Mouse (Mus musculus) midbrain, embryonic 16.5 days (tissue): ENCODE measurements around the gene Lrrc8d. TPM values are rescaled to one million over a fixed set of nuclear protein-coding genes. Genes with fewer than 3 reads are reported as not detected.

Source experiments
- ATAC-seq: fragments of 200-750 bp; cut with Nextera tagmentation; 2 replicates; pipeline ENCODE4 v1.8.0; 2017; ENCODE audit warnings: moderate TSS enrichment
- H3K27ac ChIP-seq: fragments of 300-500 bp; sonication (generic); 2 replicates; pipeline ENCODE4 v1.5.1; 2014; ENCODE audit warnings: mild to moderate bottlenecking, low read length, mixed read lengths
- H3K27me3 ChIP-seq: fragments of 300-500 bp; sonication (generic); 2 replicates; pipeline ENCODE4 v1.6.1; 2014; ENCODE audit warnings: low read depth, low read length, mixed read lengths; ENCODE audit not compliant: control insufficient read depth, insufficient read depth
- H3K36me3 ChIP-seq: fragments of 300-500 bp; sonication (generic); 2 replicates; pipeline ENCODE4 v1.6.1; 2014; ENCODE audit warnings: mild to moderate bottlenecking, low read length, moderate library complexity, mixed read lengths; ENCODE audit not compliant: control insufficient read depth, insufficient read depth
- H3K4me1 ChIP-seq: fragments of 300-500 bp; sonication (generic); 2 replicates; pipeline ENCODE4 v1.6.1; 2014; ENCODE audit warnings: mild to moderate bottlenecking, low read length, mixed read lengths; ENCODE audit not compliant: control insufficient read depth, insufficient read depth
- H3K4me2 ChIP-seq: fragments of 300-500 bp; sonication (generic); 2 replicates; pipeline ENCODE4 v1.6.1; 2014; ENCODE audit warnings: mild to moderate bottlenecking, low read length, mixed read lengths
- H3K4me3 ChIP-seq: fragments of 300-500 bp; sonication (generic); 2 replicates; pipeline ENCODE4 v1.5.1; 2014; ENCODE audit warnings: low read depth, mild to moderate bottlenecking, low read length, moderate library complexity, mixed read lengths
- H3K9ac ChIP-seq: fragments of 300-500 bp; sonication (generic); 2 replicates; pipeline ENCODE4 v1.6.1; 2014; ENCODE audit warnings: low read depth, low read length, mixed read lengths
- H3K9me3 ChIP-seq: fragments of 300-500 bp; sonication (generic); replicated peaks from 2 replicates; pipeline ENCODE4 v1.6.1; 2014; ENCODE audit warnings: mild to moderate bottlenecking, low read length, mixed read lengths; ENCODE audit not compliant: control insufficient read depth, poor library complexity, severe bottlenecking
- WGBS: fragments of 180-500 bp; shearing (Covaris S2); extraction: QIAGEN DNeasy Blood & Tissue Kit; methylation state at CpG from one replicate; pipeline ENCODE4 v1.1.7; 2014; 5-methylcytosine and 5-hydroxymethylcytosine counted together
- polyA plus RNA-seq: library from polyadenylated mRNA; unstranded; fragments of >200 nt; fragmentation: Nextera tagmentation; extraction: Ambion mirVana; gene quantifications from 2 replicates; pipeline ENCODE4 v1.2.1, GENCODE M21; 2015

Lrrc8d gene
- polyA plus RNA-seq, 1 experiment from 2014 or later: 33.9 TPM

DNA sequence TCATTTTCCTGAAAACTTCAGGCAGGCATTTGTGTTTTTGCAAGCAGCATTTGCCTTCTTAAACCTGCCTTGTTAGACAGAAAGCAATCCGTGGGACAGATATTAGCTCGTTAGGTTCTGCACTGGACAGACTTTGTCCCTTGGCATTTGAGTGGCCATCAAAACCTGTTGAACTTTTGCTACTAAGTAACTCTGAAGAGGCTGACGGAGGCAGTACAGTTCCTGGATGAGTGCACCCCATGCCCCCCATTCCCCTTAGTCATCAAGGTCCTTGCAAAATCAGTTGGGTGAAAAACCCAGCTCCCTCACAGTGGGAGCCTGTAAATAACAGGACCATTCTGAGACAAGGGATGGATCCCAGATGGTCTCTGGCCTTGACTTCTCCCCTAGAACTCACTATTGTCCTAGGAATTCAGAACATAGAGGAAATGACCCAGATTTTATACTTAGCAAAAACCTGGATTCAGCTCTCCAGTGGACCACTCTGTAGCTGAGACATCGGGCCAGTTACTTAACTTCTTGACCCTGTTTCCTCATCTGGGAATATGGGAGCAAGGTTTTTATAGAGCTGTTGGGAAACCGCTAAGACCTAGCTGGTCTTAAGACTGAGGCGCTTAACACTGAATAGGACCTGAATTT is 30.5 kb downstream of the Lrrc8d start:
- H3K9ac ChIP-seq: no peak overlapping the region
- no peak overlapping the region for H3K4me2 ChIP-seq
- no peak overlapping the region for H3K4me3 ChIP-seq
- H3K36me3 ChIP-seq: no peaks in the 10 kb centered on the region
- no peaks in the 10 kb centered on the region for H3K9me3 ChIP-seq
- peaks cover 17% of the 10 kb centered on the region for H3K4me1 ChIP-seq
- no peak overlapping the region for H3K27ac ChIP-seq
- 86% methylated on average over 6 of the region's 6 CpGs for WGBS
- ATAC-seq: no peak
- no peaks in the 10 kb centered on the region for H3K27me3 ChIP-seq

DNA sequence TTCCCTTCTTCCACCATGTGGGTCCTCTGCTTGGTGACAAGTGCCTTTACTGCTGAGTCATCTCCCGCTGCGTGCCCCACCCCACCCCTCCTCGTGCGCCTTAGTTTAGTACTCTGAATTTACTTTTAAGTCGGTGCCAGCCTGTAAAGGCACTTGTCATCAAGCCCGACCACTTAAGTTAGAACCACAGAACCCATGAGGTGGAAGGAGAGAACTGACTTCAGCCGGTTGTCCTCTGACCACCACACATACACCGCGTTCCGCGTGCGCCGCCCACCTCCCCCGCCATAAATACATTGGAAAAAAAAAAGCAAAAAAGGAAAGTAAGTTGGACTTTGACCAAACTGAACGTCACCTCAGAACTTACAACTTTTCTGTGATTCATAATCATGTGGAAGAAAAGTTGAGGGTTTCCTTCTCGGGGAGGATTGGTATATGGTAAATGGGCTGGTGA is 31.4 kb downstream of the Lrrc8d start:
- Histone ChIP-seq H3K4me1 (peaks cover 17% of the 10 kb centered on the region), H3K36me3 (no peaks in the 10 kb centered on the region), H3K9ac (no peak overlapping the region), H3K27me3 (no peaks in the 10 kb centered on the region), H3K4me2 (peak overlapping the region; percentile 83), H3K4me3 (0 out of 2 replicates have a peak overlapping the region, but pooled peaks have one; percentile 41), H3K27ac (no peak overlapping the region), H3K9me3 (no peaks in the 10 kb centered on the region)
- ATAC-seq: no peak
- WGBS: 43% methylated on average over 16 of the region's 16 CpGs

DNA sequence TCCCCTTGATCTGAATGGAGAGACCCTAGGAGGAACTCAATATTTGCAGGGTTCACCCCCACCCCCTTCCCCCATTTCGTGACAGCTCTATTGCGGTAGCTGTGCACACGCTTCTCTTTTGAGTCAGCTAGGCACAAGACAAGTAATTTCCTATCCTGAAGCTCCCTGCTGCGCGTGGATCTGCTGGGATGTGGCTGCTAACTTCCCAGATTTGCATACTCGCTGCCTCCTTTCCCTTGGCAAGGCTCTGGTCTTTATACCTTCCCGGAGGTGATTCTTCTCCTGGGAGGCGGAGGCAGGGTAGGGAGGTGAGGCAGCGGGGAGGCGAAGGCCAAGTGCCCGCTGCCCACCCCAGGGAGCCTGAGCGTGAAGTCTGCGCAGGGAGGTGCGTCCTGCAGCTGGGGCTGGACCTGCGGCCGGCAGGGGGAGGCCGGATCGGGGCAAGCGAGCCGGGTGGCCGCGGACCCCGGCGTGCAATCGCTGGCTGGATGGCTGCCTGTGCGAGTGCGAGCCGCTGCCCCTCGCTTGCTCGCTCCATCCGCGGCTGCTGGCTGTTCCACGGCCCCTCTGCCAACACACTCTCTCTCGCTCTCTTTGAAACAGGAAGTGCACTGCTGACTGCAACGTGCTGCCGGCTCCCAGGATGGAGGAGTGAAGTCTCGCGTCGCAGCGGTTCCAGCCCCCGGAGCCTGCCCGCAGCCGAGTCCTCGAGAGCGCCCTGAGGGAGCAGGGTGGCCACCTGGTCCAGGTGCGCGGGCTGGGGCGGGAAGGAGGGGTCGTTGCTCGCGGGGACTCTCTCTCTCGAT is 32.1 kb downstream of the Lrrc8d start:
- no peaks in the 10 kb centered on the region for H3K36me3 ChIP-seq
- H3K4me2 ChIP-seq: peak overlapping the region; percentile 83
- H3K27ac ChIP-seq: peak overlapping the region; percentile 3; the same call in 1 of the 2 replicates
- peaks cover 17% of the 10 kb centered on the region for H3K4me1 ChIP-seq
- 7% methylated on average over 51 of the region's 52 CpGs for WGBS
- no peaks in the 10 kb centered on the region for H3K27me3 ChIP-seq
- H3K4me3 ChIP-seq: peak overlapping the region; percentile 41
- H3K9ac ChIP-seq: peak overlapping the region; percentile 67
- ATAC-seq: peak; percentile 83
- H3K9me3 ChIP-seq: no peaks in the 10 kb centered on the region

DNA sequence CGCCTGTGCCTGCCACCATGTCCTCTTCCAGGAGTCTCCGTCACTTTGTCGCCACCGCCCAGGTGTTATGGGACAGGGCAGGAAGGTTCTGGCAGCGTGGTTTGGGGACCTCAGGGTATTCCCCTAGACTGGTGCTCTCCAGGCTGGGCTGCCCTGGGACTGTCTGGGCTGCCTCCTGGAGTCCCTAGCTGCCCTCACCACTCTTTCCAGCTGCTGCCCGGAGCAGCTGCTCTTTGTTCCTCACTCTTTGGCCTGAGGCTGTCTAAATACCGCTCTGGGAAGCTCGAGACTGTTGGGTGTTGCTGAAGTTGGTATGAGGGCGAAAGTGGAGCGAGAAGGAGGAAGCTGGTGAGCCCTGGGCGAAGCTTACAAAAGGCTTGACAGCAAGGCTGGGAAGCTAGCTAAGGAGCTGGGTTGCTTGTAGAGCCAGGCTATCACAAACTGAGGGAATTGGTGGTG is 32.7 kb downstream of the Lrrc8d start:
- WGBS: 50% methylated on average over 11 of the region's 11 CpGs
- Histone ChIP-seq H3K27ac (no peak overlapping the region), H3K4me1 (peaks cover 17% of the 10 kb centered on the region), H3K4me2 (peak overlapping the region; percentile 83), H3K9ac (peak overlapping the region; percentile 67), H3K9me3 (no peaks in the 10 kb centered on the region), H3K36me3 (no peaks in the 10 kb centered on the region), H3K4me3 (peak overlapping the region; percentile 41), H3K27me3 (no peaks in the 10 kb centered on the region)
- peak; percentile 59 for ATAC-seq

DNA sequence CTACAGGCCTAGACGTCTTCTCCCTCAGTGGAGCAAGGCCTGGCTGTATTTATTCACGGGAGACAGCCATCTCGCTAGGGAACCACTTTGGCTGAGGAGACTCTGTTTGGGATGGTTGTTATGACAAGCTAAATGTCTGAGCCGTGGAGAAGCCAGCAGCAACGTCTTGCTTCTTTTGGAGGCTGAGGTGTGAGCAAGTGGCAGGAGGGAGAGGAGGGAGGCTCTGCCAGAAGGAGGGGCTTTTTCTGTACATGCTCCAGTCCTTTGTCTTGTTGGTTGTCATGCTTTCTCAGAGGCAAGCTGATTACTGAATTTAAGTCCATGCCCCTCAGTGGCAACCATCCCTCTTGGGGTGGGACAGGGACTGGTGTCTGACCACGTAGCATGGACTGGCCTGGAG is 33.5 kb downstream of the Lrrc8d start:
- no peak overlapping the region for H3K4me3 ChIP-seq
- H3K27ac ChIP-seq: no peak overlapping the region
- no peaks in the 10 kb centered on the region for H3K27me3 ChIP-seq
- H3K36me3 ChIP-seq: no peaks in the 10 kb centered on the region
- H3K4me1 ChIP-seq: peaks cover 17% of the 10 kb centered on the region
- no peak overlapping the region for H3K9ac ChIP-seq
- H3K4me2 ChIP-seq: no peak overlapping the region
- ATAC-seq: no peak
- H3K9me3 ChIP-seq: no peaks in the 10 kb centered on the region
- WGBS: 80% methylated on average over 6 of the region's 6 CpGs

DNA sequence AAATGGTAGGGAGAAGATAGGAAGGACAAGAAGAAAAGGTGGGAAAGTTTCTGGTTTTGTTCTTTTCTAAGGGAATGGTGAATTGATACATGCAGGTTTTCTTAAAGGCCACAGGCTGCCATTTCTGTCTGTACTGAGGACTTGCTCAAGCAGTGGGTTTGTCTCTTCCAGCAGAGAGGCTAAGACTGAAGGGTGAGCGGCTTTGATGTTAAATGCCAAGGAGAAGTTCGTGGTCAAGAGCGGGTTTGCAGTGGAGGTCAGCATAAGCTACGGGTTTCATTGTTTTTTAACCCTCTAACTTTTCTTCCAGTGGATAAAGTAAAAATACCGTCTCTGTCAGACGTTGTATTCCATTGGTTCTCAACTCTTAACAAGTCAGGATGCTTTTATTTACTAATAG is 36.6 kb downstream of the Lrrc8d start:
- ATAC-seq: no peak
- Histone ChIP-seq H3K4me3 (no peak overlapping the region), H3K9me3 (no peaks in the 10 kb centered on the region), H3K4me1 (peaks cover 20% of the 10 kb centered on the region), H3K27me3 (no peaks in the 10 kb centered on the region), H3K9ac (no peak overlapping the region), H3K27ac (no peak overlapping the region), H3K4me2 (no peak overlapping the region), H3K36me3 (no peaks in the 10 kb centered on the region)
- 87% methylated on average over 6 of the region's 6 CpGs for WGBS

DNA sequence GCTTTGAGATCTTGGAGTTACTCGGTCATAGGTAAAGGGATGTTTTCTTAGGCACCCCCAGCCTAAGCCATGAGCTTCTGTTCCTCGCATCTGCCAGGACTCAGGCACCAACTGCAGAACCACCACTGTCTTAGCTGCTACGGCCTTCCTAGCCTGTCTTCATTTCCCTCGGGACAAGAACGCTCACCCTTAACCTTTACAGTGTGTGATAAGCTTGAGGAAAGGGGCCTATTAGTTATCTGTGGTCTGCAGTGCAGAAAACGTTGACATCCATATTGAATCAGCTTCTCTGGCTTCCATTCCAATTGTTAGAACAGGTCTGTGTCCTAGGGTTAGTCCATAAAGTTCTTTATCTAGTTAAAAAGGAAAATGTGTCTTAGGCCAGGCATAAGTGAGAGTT is 37.4 kb downstream of the Lrrc8d start:
- no peaks in the 10 kb centered on the region for H3K27me3 ChIP-seq
- no peaks in the 10 kb centered on the region for H3K36me3 ChIP-seq
- H3K9me3 ChIP-seq: no peaks in the 10 kb centered on the region
- no peak overlapping the region for H3K4me3 ChIP-seq
- WGBS: 77% methylated on average over 6 of the region's 6 CpGs
- ATAC-seq: no peak
- H3K27ac ChIP-seq: no peak overlapping the region
- H3K9ac ChIP-seq: no peak overlapping the region
- H3K4me1 ChIP-seq: peaks cover 12% of the 10 kb centered on the region
- no peak overlapping the region for H3K4me2 ChIP-seq

DNA sequence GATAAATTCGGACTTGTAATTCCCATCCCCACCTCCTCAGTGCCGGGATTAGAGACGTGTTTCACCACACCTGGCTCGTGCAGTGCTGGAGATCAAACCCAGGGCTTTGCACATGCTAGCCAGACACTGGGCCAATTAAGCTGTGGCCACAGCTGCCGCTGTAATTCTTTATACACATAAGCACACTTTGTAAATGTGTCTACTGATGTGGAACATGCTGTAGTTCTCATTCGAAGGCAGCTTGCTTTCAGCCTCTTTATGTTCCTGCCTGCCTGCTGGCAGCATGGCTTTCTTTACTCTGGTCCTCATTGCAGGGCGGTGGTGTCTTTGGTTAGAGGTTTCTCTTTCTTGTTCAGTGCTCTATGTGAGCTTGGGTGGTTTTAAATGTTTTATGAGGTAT is 40.7 kb downstream of the Lrrc8d start:
- no peak overlapping the region for H3K4me2 ChIP-seq
- H3K36me3 ChIP-seq: no peaks in the 10 kb centered on the region
- peak overlapping the region; percentile 2; the same call in 1 of the 2 replicates for H3K27ac ChIP-seq
- no peaks in the 10 kb centered on the region for H3K27me3 ChIP-seq
- H3K9me3 ChIP-seq: no peaks in the 10 kb centered on the region
- H3K9ac ChIP-seq: no peak overlapping the region
- H3K4me3 ChIP-seq: no peak overlapping the region
- H3K4me1 ChIP-seq: peaks cover 5% of the 10 kb centered on the region
- peak; percentile 53 for ATAC-seq
- 11% methylated on average over 7 of the region's 7 CpGs for WGBS

DNA sequence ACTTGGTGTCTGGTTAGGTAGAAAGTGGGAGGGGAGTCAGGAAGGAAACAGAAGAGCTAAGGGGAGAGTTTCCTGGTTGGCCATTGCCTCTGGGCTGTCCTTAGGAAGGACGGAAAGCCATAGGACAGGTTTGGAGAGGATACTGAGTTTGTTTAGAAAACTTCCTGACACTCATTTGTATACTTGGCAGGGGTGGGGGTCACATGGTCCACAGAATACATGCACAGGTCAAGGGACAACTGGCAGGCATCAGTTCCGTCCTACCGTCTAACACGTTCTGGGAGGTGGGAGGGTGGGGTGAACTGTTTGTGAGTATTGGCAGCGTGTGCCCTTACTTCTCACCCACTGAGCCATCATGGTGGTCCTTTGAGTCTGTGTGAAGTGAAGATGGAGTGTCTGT is 42.9 kb downstream of the Lrrc8d start:
- no peaks in the 10 kb centered on the region for H3K27me3 ChIP-seq
- WGBS: 78% methylated on average over 5 of the region's 5 CpGs
- H3K4me3 ChIP-seq: no peak overlapping the region
- H3K4me2 ChIP-seq: no peak overlapping the region
- peaks cover 5% of the 10 kb centered on the region for H3K4me1 ChIP-seq
- H3K9me3 ChIP-seq: no peaks in the 10 kb centered on the region
- no peak overlapping the region for H3K27ac ChIP-seq
- no peak for ATAC-seq
- H3K9ac ChIP-seq: no peak overlapping the region
- H3K36me3 ChIP-seq: no peaks in the 10 kb centered on the region
